Mouse (Mus musculus) bone marrow, adult 2 months (tissue): Measurements from ENCODE around the gene Iars.

Experiments used
- CTCF ChIP-seq: fragments of 200-500 bp; IDR thresholded peaks from 2 replicates; pipeline ENCODE4 v1.5.1; 2011; ENCODE audit warnings: low read length, control low read depth; ENCODE audit not compliant: control insufficient read depth, insufficient read depth
- POLR2A ChIP-seq: fragments of 200-500 bp; IDR thresholded peaks from 2 replicates; pipeline ENCODE4 v1.6.1; 2011; ENCODE audit warnings: low read depth, mild to moderate bottlenecking, control low read depth, low read length, borderline replicate concordance; ENCODE audit not compliant: control insufficient read depth

DNA sequence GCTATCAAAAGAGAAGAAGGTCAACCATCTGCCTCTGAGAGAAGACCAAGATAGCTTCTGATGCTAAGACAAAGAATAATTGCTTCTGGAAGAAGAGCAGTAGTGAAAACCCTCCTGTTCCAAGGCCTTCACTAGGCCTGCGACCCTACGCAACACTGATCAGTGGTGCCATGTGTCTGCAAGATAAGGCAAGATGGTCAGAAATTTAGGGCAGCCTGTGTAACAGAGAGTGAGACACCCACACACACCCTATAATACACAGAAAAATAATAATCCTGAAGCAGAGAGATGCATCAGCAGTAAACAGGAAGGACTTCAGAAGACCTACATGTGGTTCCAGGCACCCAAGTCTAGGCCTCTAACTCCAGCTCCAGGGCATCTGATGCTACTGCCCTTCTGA, 41.9 kb upstream of the Iars start:
- TF ChIP-seq CTCF: no peak
- TF ChIP-seq POLR2A: no peak
